Mouse (Mus musculus) liver, adult 2 months (tissue): ENCODE results near the gene Slco4a1. TPM values are rescaled to one million over a fixed set of nuclear protein-coding genes. Genes with fewer than 3 reads are reported as not detected.

Experiments
- DNase-seq: peaks from one replicate; pipeline ENCODE4 v3.0.0-alpha.2; 2011; ENCODE audit warnings: low read depth, low spot score; ENCODE audit errors: extremely low read depth
- H3K27ac ChIP-seq: fragments of 200-500 bp; replicated peaks from 2 replicates; pipeline ENCODE4 v1.5.1; 2012; ENCODE audit warnings: low read depth, mild to moderate bottlenecking, control low read depth, inconsistent platforms, low read length; ENCODE audit not compliant: insufficient read depth
- H3K27me3 ChIP-seq: fragments of 200-500 bp; 2 replicates; pipeline ENCODE4 v1.6.1; 2012; ENCODE audit warnings: mild to moderate bottlenecking, moderate library complexity, low read length, inconsistent platforms; ENCODE audit not compliant: control insufficient read depth, insufficient read depth
- H3K36me3 ChIP-seq: fragments of 200-500 bp; 2 replicates; pipeline ENCODE4 v1.6.1; 2012; ENCODE audit warnings: low read length, inconsistent platforms; ENCODE audit not compliant: control insufficient read depth, insufficient read depth
- H3K4me1 ChIP-seq: fragments of 200-500 bp; 2 replicates; pipeline ENCODE4 v1.6.1; 2011; ENCODE audit warnings: low read length; ENCODE audit not compliant: control insufficient read depth, insufficient read depth
- H3K4me3 ChIP-seq: fragments of 200-500 bp; 2 replicates; pipeline ENCODE4 v1.5.1; 2011; ENCODE audit warnings: low read depth, mild to moderate bottlenecking, control low read depth, low read length, moderate library complexity; ENCODE audit not compliant: insufficient read depth
- H3K79me2 ChIP-seq: fragments of 200-500 bp; 2 replicates; pipeline ENCODE4 v1.6.1; 2012; ENCODE audit warnings: inconsistent platforms, mild to moderate bottlenecking, low read length, moderate library complexity; ENCODE audit not compliant: control insufficient read depth, insufficient read depth
- H3K9ac ChIP-seq: fragments of 200-500 bp; 2 replicates; pipeline ENCODE4 v1.6.1; 2012; ENCODE audit warnings: low read depth, mild to moderate bottlenecking, control low read depth, inconsistent platforms, low read length
- CTCF ChIP-seq: fragments of 200-500 bp; IDR thresholded peaks from 2 replicates; pipeline ENCODE4 v1.5.1; 2011; ENCODE audit warnings: low read depth, low read length, control low read depth
- POLR2A ChIP-seq: fragments of 200-500 bp; IDR thresholded peaks from 2 replicates; pipeline ENCODE4 v1.6.1; 2011; ENCODE audit warnings: low read length, control low read depth; ENCODE audit not compliant: insufficient read depth; ENCODE audit errors: extremely low read depth
- WGBS: fragments of 180-500 bp; shearing (Covaris S2); methylation state at CpG from one replicate; pipeline ENCODE4 v1.1.7; 2018; 5-methylcytosine and 5-hydroxymethylcytosine counted together
- polyA plus RNA-seq: library from polyadenylated mRNA; depleted of rRNA; stranded (reverse); fragments of >200 nt; gene quantifications from 2 replicates; pipeline ENCODE4 v1.2.3, GENCODE M21; 2012
- total RNA-seq: library from RNA; depleted of rRNA; stranded (reverse); fragments of >200 nt; gene quantifications from 2 replicates; pipeline ENCODE4 v1.2.3, GENCODE M21; 2014

The Slco4a1 gene
- total and polyA plus RNA-seq, 2 experiments = 0.09 to 0.42 TPM

- H3K4me1 ChIP-seq = peaks cover 7% of the 10 kb centered on the region; the same call in 1 of the 2 replicates
- no peaks in the 10 kb centered on the region for H3K79me2 ChIP-seq
- H3K4me3 ChIP-seq = no peak overlapping the region
- H3K9ac ChIP-seq = no peak overlapping the region
- TF ChIP-seq POLR2A (no peak), CTCF (no peak)
- H3K27ac ChIP-seq = no peak overlapping the region
- DNase-seq = no peak
- H3K27me3 ChIP-seq = peaks cover 15% of the 10 kb centered on the region
- no peaks in the 10 kb centered on the region for H3K36me3 ChIP-seq
- 80% methylated on average over 7 of the region's 7 CpGs for WGBS
These were observed 10.5 kb downstream of the Slco4a1 start for GRCm38 (mm10) chr2:180466505-180466904.

DNA sequence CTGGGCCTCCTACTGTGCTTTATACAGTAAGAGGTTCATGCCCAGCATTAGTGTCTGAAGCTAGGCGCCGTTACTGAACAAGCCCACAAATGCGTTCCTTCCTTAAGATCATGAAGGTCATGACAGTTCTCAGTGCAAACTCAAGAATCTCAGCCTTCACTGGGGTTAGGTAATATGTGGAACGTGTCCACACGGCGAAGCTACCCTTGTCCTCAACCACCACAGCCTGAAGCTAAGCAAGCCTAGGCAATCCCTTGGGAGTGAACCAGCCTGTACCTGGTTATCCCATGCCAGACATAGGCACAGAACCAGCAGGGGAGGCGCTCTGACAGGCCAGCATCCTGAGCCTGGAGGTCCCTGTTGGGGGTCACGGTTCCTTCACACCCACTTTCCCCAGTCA is 12.8 kb downstream of the Slco4a1 start:
- Histone ChIP-seq H3K27me3 (peaks cover 10% of the 10 kb centered on the region; the same call in 1 of the 2 replicates), H3K9ac (no peak overlapping the region), H3K4me3 (no peak overlapping the region), H3K79me2 (no peaks in the 10 kb centered on the region), H3K36me3 (no peaks in the 10 kb centered on the region), H3K27ac (no peak overlapping the region), H3K4me1 (peaks cover 4% of the 10 kb centered on the region; the same call in 1 of the 2 replicates)
- DNase-seq = no peak
- 91% methylated on average over 8 of the region's 8 CpGs for WGBS
- TF ChIP-seq CTCF (no peak), POLR2A (no peak)

DNA sequence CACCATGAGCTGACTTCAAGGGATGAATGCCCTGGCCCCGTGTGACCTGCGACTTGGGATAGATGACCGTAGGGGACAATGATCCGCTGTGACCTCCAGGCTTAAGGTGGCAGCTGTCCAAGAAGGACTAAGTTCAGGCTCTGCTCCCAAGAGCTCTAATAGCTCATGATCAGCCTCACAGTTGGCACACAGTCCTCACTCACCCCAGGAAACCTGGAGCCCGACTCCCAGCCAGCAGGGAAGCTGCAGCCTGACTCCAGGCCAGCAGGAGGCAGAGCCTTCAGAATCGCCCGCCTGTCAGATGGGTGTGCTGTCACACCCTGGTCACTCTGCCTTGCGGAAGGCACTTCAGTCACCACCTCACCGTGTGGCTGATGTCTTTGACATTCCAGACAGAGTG is 13.7 kb downstream of the Slco4a1 start:
- TF ChIP-seq CTCF (peak; percentile 84), POLR2A (no peak)
- WGBS = 16% methylated on average over 9 of the region's 9 CpGs
- no peak overlapping the region for H3K9ac ChIP-seq
- peaks cover 4% of the 10 kb centered on the region; the same call in 1 of the 2 replicates for H3K4me1 ChIP-seq
- H3K27me3 ChIP-seq = 0 out of 2 replicates have a peak, but pooled peaks cover 4% of the 10 kb centered on the region
- H3K36me3 ChIP-seq = no peaks in the 10 kb centered on the region
- H3K79me2 ChIP-seq = no peaks in the 10 kb centered on the region
- H3K27ac ChIP-seq = no peak overlapping the region
- DNase-seq = peak; percentile 97
- H3K4me3 ChIP-seq = no peak overlapping the region

DNA sequence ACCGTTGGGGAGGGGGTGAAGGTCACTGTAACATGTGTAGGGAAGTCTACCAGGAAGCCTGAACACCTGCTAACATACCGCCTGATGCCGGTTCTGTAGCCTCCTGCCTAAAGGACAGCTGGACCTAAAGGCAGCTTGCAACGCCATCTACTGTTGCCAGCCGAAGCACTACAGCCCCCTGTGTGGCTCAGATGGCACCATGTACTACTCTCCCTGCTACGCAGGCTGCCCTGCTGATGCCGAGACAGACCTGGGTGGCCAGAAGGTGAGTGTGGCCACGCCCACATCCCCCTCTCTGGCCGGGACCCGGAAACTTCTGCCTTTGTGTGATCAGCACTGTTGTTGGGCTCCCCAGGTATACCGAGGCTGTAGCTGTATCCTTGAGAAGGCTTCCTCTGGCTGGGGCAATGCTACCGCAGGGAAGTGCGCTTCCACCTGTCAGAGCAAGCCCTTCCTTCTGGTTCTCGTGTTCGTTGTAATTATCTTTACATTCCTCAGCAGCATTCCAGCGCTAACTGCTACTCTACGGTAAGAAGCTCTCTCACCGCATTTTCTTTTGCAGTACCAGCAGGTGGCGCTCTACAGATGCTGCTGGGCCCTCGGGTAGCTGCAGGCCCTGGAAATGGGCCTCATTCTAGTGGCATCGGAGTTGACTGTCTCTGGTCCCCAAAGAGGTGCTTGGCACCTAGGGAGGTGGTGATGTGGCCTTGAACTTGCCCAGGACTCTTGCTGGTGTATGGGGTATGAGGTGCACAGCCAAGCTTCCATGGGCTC is 16.4 kb downstream of the Slco4a1 start:
- WGBS = 14% methylated on average over 21 of the region's 21 CpGs
- Histone ChIP-seq H3K36me3 (no peaks in the 10 kb centered on the region), H3K4me1 (peaks cover 4% of the 10 kb centered on the region; the same call in 1 of the 2 replicates), H3K9ac (no peak overlapping the region), H3K4me3 (no peak overlapping the region), H3K27me3 (0 out of 2 replicates have a peak, but pooled peaks cover 4% of the 10 kb centered on the region), H3K79me2 (no peaks in the 10 kb centered on the region), H3K27ac (no peak overlapping the region)
- peak; percentile 19 for DNase-seq
- TF ChIP-seq POLR2A (no peak), CTCF (peak; percentile 79)

- no peak overlapping the region for H3K4me3 ChIP-seq
- no peak overlapping the region for H3K9ac ChIP-seq
- H3K4me1 ChIP-seq = peaks cover 4% of the 10 kb centered on the region; the same call in 1 of the 2 replicates
- H3K27ac ChIP-seq = no peak overlapping the region
- H3K27me3 ChIP-seq = 0 out of 2 replicates have a peak, but pooled peaks cover 4% of the 10 kb centered on the region
- TF ChIP-seq CTCF (peak; percentile 60), POLR2A (no peak)
- peak; percentile 50 for DNase-seq
- H3K36me3 ChIP-seq = no peaks in the 10 kb centered on the region
- WGBS = 45% methylated on average over 7 of the region's 7 CpGs
- H3K79me2 ChIP-seq = no peaks in the 10 kb centered on the region
These were observed 17.0 kb downstream of the Slco4a1 start for GRCm38 (mm10) chr2:180473080-180473440.

DNA sequence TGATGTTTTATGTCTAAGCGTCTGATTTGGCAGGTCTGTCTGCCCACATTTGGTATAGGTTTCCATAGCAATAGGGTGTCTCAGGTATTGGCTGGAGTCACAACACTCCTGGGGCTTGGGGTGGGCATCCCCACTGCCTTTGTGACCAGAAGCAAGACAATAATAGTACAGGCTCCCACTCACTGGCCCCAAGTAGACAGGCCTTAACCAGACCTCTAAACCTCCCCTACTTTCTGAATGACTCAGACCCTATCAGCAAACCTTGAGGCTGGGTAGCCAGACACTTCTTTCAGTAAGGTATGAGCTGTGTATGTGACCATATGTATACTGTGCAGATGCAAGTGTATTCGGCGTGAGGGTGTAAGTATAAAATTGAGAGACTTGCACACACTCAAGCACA is 18.8 kb downstream of the Slco4a1 start:
- H3K4me1 ChIP-seq = peaks cover 4% of the 10 kb centered on the region; the same call in 1 of the 2 replicates
- H3K36me3 ChIP-seq = no peaks in the 10 kb centered on the region
- H3K27me3 ChIP-seq = 0 out of 2 replicates have a peak, but pooled peaks cover 4% of the 10 kb centered on the region
- no peak overlapping the region for H3K27ac ChIP-seq
- TF ChIP-seq CTCF = no peak
- no peak for TF ChIP-seq POLR2A
- no peaks in the 10 kb centered on the region for H3K79me2 ChIP-seq
- no peak for DNase-seq
- no peak overlapping the region for H3K9ac ChIP-seq
- WGBS = 89% methylated on average over 3 of the region's 3 CpGs
- H3K4me3 ChIP-seq = no peak overlapping the region
